Mouse (Mus musculus): ENCODE data around the gene Cd163l1. TPM values are rescaled to one million over a fixed set of nuclear protein-coding genes. Genes with fewer than 3 reads are reported as not detected.

The Cd163l1 gene
- polyA plus RNA-seq (2012; fragmentation: generic; extraction: Trizol), result not detected
- long read RNA-seq, experiment 1, result 0 reads
- long read RNA-seq, experiment 2, result 0 reads

DNA sequence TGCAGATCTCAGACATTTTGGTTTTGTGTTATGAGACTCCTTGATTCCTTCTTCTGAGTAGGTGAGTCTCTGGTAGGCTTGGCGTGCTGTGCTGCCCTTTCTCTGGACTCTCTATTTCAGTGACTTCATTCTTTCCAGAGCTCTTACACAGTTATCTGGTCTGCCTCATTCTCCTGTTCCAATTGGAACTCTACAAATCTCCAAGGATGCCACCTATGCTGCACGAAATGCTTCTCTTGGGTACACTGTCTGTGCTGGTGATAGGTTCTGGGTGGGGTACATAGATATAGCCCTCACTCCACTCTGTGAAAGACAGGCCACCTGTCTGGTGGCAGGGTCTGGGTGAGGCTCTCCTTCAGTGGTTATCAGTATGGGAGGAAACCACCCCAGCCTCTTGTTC is at the start of gene Cd163l1:
Gene Cd163l1, plus strand, starts transcription at position 301 of the 400 bp plus-strand sequence.
- no peaks in the 10 kb centered on the region for H3K79me3 ChIP-seq (ENCODE audit: low read depth)
- no peak within 1 kb of the TSS for H3ac ChIP-seq (ENCODE audit: control insufficient read depth, insufficient read length, low read depth)
- H3K36me3 ChIP-seq (ENCODE audit: control insufficient read depth, insufficient read depth), result no peaks in the 10 kb centered on the region
- no peaks in the 10 kb centered on the region for H3K27me3 ChIP-seq (ENCODE audit: control insufficient read depth, insufficient read depth, insufficient read length)
- H3K4me3 ChIP-seq (ENCODE audit: insufficient read depth, poor library complexity, severe bottlenecking), result no peak within 1 kb of the TSS
- no peak for TF ChIP-seq USF1 (IDR thresholded peaks at IDR 0.05; ENCODE audit: low read depth)
- no peak for TF ChIP-seq CTCF (IDR thresholded peaks at IDR 0.05; ENCODE audit: control insufficient read depth, insufficient read depth, insufficient read length)
- no peak for TF ChIP-seq FOSL1 (IDR thresholded peaks at IDR 0.05; ENCODE audit: insufficient read depth, low read length, poor library complexity, severe bottlenecking)
- no peak for TF ChIP-seq MYOD1 (IDR thresholded peaks at IDR 0.05; ENCODE audit: control insufficient read depth, insufficient read length, low read depth)
- no peaks in the 10 kb centered on the region for H3K79me2 ChIP-seq (ENCODE audit: control insufficient read depth, insufficient read depth)

DNA sequence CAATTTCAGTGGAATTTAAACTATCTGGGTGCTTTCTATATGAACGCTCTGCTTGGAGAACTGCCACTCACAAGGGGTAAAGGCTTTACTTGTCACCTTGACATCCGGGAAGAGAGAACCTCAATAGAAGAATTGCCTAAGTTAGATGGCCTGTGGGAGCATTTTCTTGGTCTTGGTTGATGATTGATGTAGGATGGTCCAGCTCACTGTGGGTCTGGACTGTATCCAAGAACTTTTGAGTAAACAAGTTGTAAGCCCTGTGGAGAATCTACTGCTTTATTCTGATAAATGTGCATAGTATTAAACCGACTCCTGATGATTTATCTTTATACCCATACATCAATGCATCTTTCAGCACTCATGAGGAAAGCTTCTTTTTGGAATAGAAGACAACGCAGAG is 48.7 kb upstream of the Cd163l1 start:
- TF ChIP-seq CTCF (IDR thresholded peaks at IDR 0.05; ENCODE audit: control insufficient read depth, insufficient read depth, insufficient read length) (no peak), MYOG (IDR thresholded peaks at IDR 0.05; ENCODE audit: control insufficient read depth, extremely low read depth, insufficient read length) (no peak), FOSL1 (IDR thresholded peaks at IDR 0.05; ENCODE audit: insufficient read depth, low read length, poor library complexity, severe bottlenecking) (no peak), USF1 (IDR thresholded peaks at IDR 0.05; ENCODE audit: low read depth) (no peak), MYOD1 (IDR thresholded peaks at IDR 0.05; ENCODE audit: control insufficient read depth, insufficient read length, low read depth) (no peak), CEBPB (IDR thresholded peaks at IDR 0.05; ENCODE audit: low read depth) (no peak), MAX (IDR thresholded peaks at IDR 0.05) (no peak)
- Histone ChIP-seq H3K79me2 (ENCODE audit: control insufficient read depth, insufficient read depth) (no peaks in the 10 kb centered on the region), H3ac (ENCODE audit: control insufficient read depth, insufficient read length, low read depth) (no peak overlapping the region), H3K27me3 (ENCODE audit: control insufficient read depth, insufficient read depth, insufficient read length) (no peaks in the 10 kb centered on the region), H3K4me3 (ENCODE audit: insufficient read depth, poor library complexity, severe bottlenecking) (no peak overlapping the region), H3K36me3 (ENCODE audit: control insufficient read depth, insufficient read depth) (no peaks in the 10 kb centered on the region), H3K79me3 (ENCODE audit: low read depth) (no peaks in the 10 kb centered on the region)

DNA sequence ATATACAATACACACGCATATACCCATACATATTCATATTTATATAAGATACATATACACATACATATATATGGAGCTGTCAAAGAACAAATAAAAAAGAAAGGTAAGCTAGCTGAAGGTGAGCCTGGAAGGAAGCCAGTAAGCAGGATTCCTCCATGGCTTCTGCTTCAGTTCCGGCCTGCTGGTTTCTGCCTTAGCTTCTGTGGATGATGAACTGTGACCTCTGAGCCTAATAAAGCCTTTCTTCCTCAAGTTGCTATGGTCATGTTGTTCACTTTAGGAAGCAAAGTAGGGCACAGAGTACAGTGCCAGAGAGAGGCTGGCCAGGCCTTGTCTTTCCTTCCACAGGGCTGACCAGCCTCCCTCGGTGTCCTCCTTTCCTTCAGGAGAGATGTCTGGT is 47.2 kb upstream of the Cd163l1 start:
- no peaks in the 10 kb centered on the region for H3K27me3 ChIP-seq (ENCODE audit: control insufficient read depth, insufficient read depth, insufficient read length)
- no peak overlapping the region for H3K4me3 ChIP-seq (ENCODE audit: insufficient read depth, poor library complexity, severe bottlenecking)
- H3ac ChIP-seq (ENCODE audit: control insufficient read depth, insufficient read length, low read depth), result no peak overlapping the region
- no peaks in the 10 kb centered on the region for H3K79me3 ChIP-seq (ENCODE audit: low read depth)
- TF ChIP-seq USF1 (IDR thresholded peaks at IDR 0.05; ENCODE audit: low read depth), result no peak
- TF ChIP-seq FOSL1 (IDR thresholded peaks at IDR 0.05; ENCODE audit: insufficient read depth, low read length, poor library complexity, severe bottlenecking), result no peak
- TF ChIP-seq MYOD1 (IDR thresholded peaks at IDR 0.05; ENCODE audit: control insufficient read depth, insufficient read length, low read depth), result no peak
- TF ChIP-seq MYOG (IDR thresholded peaks at IDR 0.05; ENCODE audit: control insufficient read depth, extremely low read depth, insufficient read length), result no peak
- TF ChIP-seq CTCF (IDR thresholded peaks at IDR 0.05; ENCODE audit: control insufficient read depth, insufficient read depth, insufficient read length), result no peak
- no peak for TF ChIP-seq CEBPB (IDR thresholded peaks at IDR 0.05; ENCODE audit: low read depth)
- TF ChIP-seq MAX (IDR thresholded peaks at IDR 0.05), result no peak
- H3K36me3 ChIP-seq (ENCODE audit: control insufficient read depth, insufficient read depth), result no peaks in the 10 kb centered on the region
- no peaks in the 10 kb centered on the region for H3K79me2 ChIP-seq (ENCODE audit: control insufficient read depth, insufficient read depth)

DNA sequence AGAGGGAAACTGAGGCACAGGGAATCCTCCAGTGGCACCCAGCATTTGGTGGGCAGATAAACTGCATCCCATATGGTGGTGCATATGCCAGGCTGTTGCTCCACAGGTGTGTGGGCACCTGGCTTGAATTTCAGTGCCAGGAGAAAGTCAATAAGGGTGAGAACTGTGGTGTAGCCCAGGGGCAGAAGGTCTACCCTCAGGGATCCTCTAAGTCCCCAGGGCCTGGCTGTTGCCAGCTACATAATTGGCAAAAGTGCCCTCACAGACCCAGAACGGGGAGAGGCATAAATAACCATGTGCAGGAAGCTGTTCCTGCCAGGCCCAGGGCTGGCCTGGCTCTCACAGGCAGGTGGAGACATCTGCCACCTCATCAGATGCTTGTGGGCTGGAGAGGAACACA is 45.1 kb upstream of the Cd163l1 start, which contains the start of gene Olfr523:
Gene Olfr523, plus strand, starts transcription at position 282 of the 400 bp plus-strand sequence.
- no peaks in the 10 kb centered on the region for H3K79me3 ChIP-seq (ENCODE audit: low read depth)
- no peak for TF ChIP-seq MAX (IDR thresholded peaks at IDR 0.05)
- TF ChIP-seq CEBPB (IDR thresholded peaks at IDR 0.05; ENCODE audit: low read depth), result no peak
- TF ChIP-seq CTCF (IDR thresholded peaks at IDR 0.05; ENCODE audit: control insufficient read depth, insufficient read depth, insufficient read length), result no peak
- TF ChIP-seq MYOD1 (IDR thresholded peaks at IDR 0.05; ENCODE audit: control insufficient read depth, insufficient read length, low read depth), result no peak
- no peak for TF ChIP-seq USF1 (IDR thresholded peaks at IDR 0.05; ENCODE audit: low read depth)
- no peak for TF ChIP-seq FOSL1 (IDR thresholded peaks at IDR 0.05; ENCODE audit: insufficient read depth, low read length, poor library complexity, severe bottlenecking)
- TF ChIP-seq MYOG (IDR thresholded peaks at IDR 0.05; ENCODE audit: control insufficient read depth, extremely low read depth, insufficient read length), result no peak

DNA sequence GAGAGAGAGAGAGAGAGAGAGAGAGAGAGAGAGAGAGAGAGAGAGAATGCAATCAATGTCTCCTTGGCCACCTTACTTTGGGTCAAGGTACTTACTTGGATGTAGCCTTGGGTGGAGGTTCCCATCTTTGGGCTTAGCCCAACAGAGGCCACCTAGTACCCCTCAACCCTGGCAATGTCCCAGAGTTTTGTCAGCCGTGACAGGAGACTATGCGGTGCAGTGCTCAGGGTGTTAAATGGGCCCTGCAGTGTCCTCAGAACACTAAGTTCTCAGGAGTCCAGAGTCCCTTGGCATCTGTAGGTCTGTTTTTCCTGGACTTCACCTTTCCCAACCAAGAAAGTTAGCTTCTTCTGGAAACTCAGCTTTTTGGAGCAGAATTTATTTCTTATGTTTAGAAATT is 38.9 kb upstream of the Cd163l1 start:
- peaks cover 10% of the 10 kb centered on the region for H3K27me3 ChIP-seq (ENCODE audit: control insufficient read depth, insufficient read depth, insufficient read length)
- no peaks in the 10 kb centered on the region for H3K79me2 ChIP-seq (ENCODE audit: control insufficient read depth, insufficient read depth)
- no peaks in the 10 kb centered on the region for H3K79me3 ChIP-seq (ENCODE audit: low read depth)
- H3K36me3 ChIP-seq (ENCODE audit: control insufficient read depth, insufficient read depth), result no peaks in the 10 kb centered on the region
- H3ac ChIP-seq (ENCODE audit: control insufficient read depth, insufficient read length, low read depth), result no peak overlapping the region
- H3K4me3 ChIP-seq (ENCODE audit: insufficient read depth, poor library complexity, severe bottlenecking), result no peak overlapping the region
- TF ChIP-seq FOSL1 (IDR thresholded peaks at IDR 0.05; ENCODE audit: insufficient read depth, low read length, poor library complexity, severe bottlenecking) (no peak), USF1 (IDR thresholded peaks at IDR 0.05; ENCODE audit: low read depth) (no peak), MYOG (IDR thresholded peaks at IDR 0.05; ENCODE audit: control insufficient read depth, extremely low read depth, insufficient read length) (no peak), CEBPB (IDR thresholded peaks at IDR 0.05; ENCODE audit: low read depth) (no peak), MYOD1 (IDR thresholded peaks at IDR 0.05; ENCODE audit: control insufficient read depth, insufficient read length, low read depth) (no peak), MAX (IDR thresholded peaks at IDR 0.05) (no peak), CTCF (IDR thresholded peaks at IDR 0.05; ENCODE audit: control insufficient read depth, insufficient read depth, insufficient read length) (no peak)

More for the DNA sequence above, 45.1 kb upstream of the Cd163l1 start, which contains the start of gene Olfr523:
- Histone ChIP-seq H3ac (ENCODE audit: control insufficient read depth, insufficient read length, low read depth) (no peak within 1 kb of the TSS), H3K36me3 (ENCODE audit: control insufficient read depth, insufficient read depth) (no peaks in the 10 kb centered on the region), H3K79me2 (ENCODE audit: control insufficient read depth, insufficient read depth) (no peaks in the 10 kb centered on the region), H3K27me3 (ENCODE audit: control insufficient read depth, insufficient read depth, insufficient read length) (peaks cover 7% of the 10 kb centered on the region), H3K4me3 (ENCODE audit: insufficient read depth, poor library complexity, severe bottlenecking) (no peak within 1 kb of the TSS)

DNA sequence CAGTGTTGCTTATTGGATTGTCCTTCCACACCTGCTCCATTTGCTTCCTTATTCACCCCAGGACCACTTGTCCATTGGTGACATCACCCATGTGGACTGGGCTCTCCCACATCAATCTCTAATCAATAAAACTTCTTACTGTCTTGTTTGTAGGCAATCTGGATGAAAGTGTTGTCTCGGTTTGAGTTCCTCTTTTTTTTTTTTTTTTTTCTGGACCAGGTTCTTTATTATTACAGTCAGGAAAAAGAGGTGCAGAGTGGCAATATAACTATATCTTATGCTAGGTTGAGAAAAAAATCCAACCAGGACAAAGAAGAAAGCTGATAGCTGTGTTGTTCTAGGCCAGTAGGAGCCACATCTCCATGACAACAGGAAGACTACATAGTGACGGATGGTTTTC is 37.4 kb upstream of the Cd163l1 start:
- TF ChIP-seq MAX (IDR thresholded peaks at IDR 0.05) (no peak), CEBPB (IDR thresholded peaks at IDR 0.05; ENCODE audit: low read depth) (no peak), MYOD1 (IDR thresholded peaks at IDR 0.05; ENCODE audit: control insufficient read depth, insufficient read length, low read depth) (no peak), CTCF (IDR thresholded peaks at IDR 0.05; ENCODE audit: control insufficient read depth, insufficient read depth, insufficient read length) (no peak), MYOG (IDR thresholded peaks at IDR 0.05; ENCODE audit: control insufficient read depth, extremely low read depth, insufficient read length) (no peak), FOSL1 (IDR thresholded peaks at IDR 0.05; ENCODE audit: insufficient read depth, low read length, poor library complexity, severe bottlenecking) (no peak), USF1 (IDR thresholded peaks at IDR 0.05; ENCODE audit: low read depth) (no peak)
- H3K79me2 ChIP-seq (ENCODE audit: control insufficient read depth, insufficient read depth), result no peaks in the 10 kb centered on the region
- H3K4me3 ChIP-seq (ENCODE audit: insufficient read depth, poor library complexity, severe bottlenecking), result no peak overlapping the region
- no peaks in the 10 kb centered on the region for H3K79me3 ChIP-seq (ENCODE audit: low read depth)
- H3K27me3 ChIP-seq (ENCODE audit: control insufficient read depth, insufficient read depth, insufficient read length), result peaks cover 10% of the 10 kb centered on the region
- H3ac ChIP-seq (ENCODE audit: control insufficient read depth, insufficient read length, low read depth), result no peak overlapping the region
- H3K36me3 ChIP-seq (ENCODE audit: control insufficient read depth, insufficient read depth), result no peaks in the 10 kb centered on the region

All from C2C12 (cell line).